11 mouse cellular contexts compared by ENCODE assay signal in the genomic region with DNA sequence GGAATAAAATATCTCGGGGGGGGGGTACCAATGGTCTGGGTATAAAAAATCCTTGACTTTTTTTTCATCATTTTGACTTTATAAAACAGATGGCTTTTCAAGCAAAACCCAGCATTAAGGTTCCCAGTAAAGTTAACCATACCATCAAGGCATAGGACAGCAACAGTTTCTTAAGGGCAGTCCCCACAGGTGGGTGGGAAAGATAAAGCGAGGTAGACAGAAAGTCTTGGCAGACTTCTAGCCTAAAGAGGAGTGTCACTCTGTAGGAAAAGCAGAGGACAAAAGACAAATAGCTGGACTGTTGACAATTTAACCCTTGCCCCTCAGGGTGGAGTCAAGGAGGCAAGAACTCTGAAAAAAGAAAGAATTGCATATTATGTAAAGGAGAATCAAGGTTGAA. TPM values are rescaled to one million over a fixed set of nuclear protein-coding genes. Genes with fewer than 3 reads are reported as not detected.
DNase-seq lines count a peak whose midpoint lies in the region; ATAC-seq lines count a peak whose summit lies in the region.
"Had no signal": no experiment of that assay in that cellular context is flagged by ENCODE, and none has a peak within 500 bp of the region (broad histone marks: within the 10 kb centered on the region; RNA-seq: fewer than 3 reads in every experiment).

No protein-coding gene starts in this region.

- H3K4me1 ChIP-seq in erythroblast, embryonic 14.5 days (ENCODE audit: control insufficient read depth) = peaks cover 85% of the 10 kb centered on the region
- peaks cover 40% of the 10 kb centered on the region for H3K4me1 ChIP-seq in liver, embryonic 16.5 days (ENCODE audit: control insufficient read depth, low read depth, low read length)

- WGBS in liver, embryonic 16.5 days (ENCODE audit: insufficient replicate concordance) = 26% methylated on average over 2 of the region's 2 CpGs

- peak overlapping the region; percentile 85 for H3K4me2 ChIP-seq in liver, embryonic 16.5 days (ENCODE audit: low read depth, low read length)

- H3K27ac ChIP-seq in liver, embryonic 16.5 days (ENCODE audit: low read length) = peak overlapping the region; percentile 99

- peaks cover 70% of the 10 kb centered on the region for H3K36me3 ChIP-seq in erythroblast, embryonic 14.5 days (ENCODE audit: control insufficient read depth)
- H3K36me3 ChIP-seq in liver, embryonic 16.5 days (ENCODE audit: control insufficient read depth, insufficient read depth) = peaks cover 5% of the 10 kb centered on the region

- H3K9me3 ChIP-seq in erythroblast, embryonic 14.5 days (ENCODE audit: control insufficient read depth, low read length) = no peaks in the 10 kb centered on the region
- H3K9me3 ChIP-seq in liver, embryonic 16.5 days (replicated peaks; ENCODE audit: control insufficient read depth, low read length) = no peaks in the 10 kb centered on the region
- H3K9me3 ChIP-seq: heart, embryonic 12.5 days had no signal

- peak; percentile 65 for ATAC-seq in liver, embryonic 16.5 days (ENCODE audit: low read depth)

- peak overlapping the region; percentile 87 for H3K9ac ChIP-seq in liver, embryonic 16.5 days (ENCODE audit: low read depth, low read length)

- DNase-seq in kidney, adult 9 months = peak; percentile 23
- DNase-seq in kidney, postnatal 10 days = no peak
- DNase-seq in c-Kit-negative CD71-positive TER-119-positive erythroid progenitor cells, embryonic 14.5 days (ENCODE audit: low read depth, low spot score) = peak; percentile 77
- DNase-seq in MN1 (ENCODE audit: low spot score) = no peak
- DNase-seq in thymus, adult 18-20 months = no peak
- DNase-seq: embryo, embryonic 11 days; kidney, adult 8-10 months; lung, adult 18-20 months had no signal

- peaks cover 6% of the 10 kb centered on the region for H3K27me3 ChIP-seq in erythroblast, embryonic 14.5 days (ENCODE audit: control insufficient read depth)
- H3K27me3 ChIP-seq in liver, embryonic 16.5 days (ENCODE audit: control insufficient read depth, insufficient read depth, low read depth, low read length) = no peaks in the 10 kb centered on the region
- H3K27me3 ChIP-seq: heart, embryonic 12.5 days had no signal

- H3K4me3 ChIP-seq in erythroblast, embryonic 14.5 days (replicated peaks) = peak overlapping the region; percentile 100
- peak overlapping the region; percentile 80 for H3K4me3 ChIP-seq in liver, embryonic 16.5 days (ENCODE audit: low read depth, low read length)

RNA-seq across cellular contexts. Expression of a gene that starts 1.5 kb away (rescaled TPM):
- 1.4 and 1.8 TPM in 2 replicates for polyA plus RNA-seq in erythroblast, embryonic 14.5 days (2012)
- polyA plus RNA-seq in liver, embryonic 16.5 days (2015; fragmentation: Nextera tagmentation; extraction: Ambion mirVana) = 235 and 271 TPM in 2 replicates

RNA-seq across cellular contexts. Expression of a gene that starts 1.6 kb away (rescaled TPM):
- 4.8 and 5.1 TPM in 2 replicates for polyA plus RNA-seq in erythroblast, embryonic 14.5 days (2012)
- 39.7 and 41.2 TPM in 2 replicates for polyA plus RNA-seq in liver, embryonic 16.5 days (2015; fragmentation: Nextera tagmentation; extraction: Ambion mirVana)

RNA-seq across cellular contexts. Expression of a gene that starts 25.8 kb away (rescaled TPM):
- polyA plus RNA-seq in erythroblast, embryonic 14.5 days (2012) = 0.02 TPM in 1 of 2 replicates, not detected in the other
- not detected in 2 replicates for polyA plus RNA-seq in liver, embryonic 16.5 days (2015; fragmentation: Nextera tagmentation; extraction: Ambion mirVana)
- polyA plus RNA-seq: heart, embryonic 12.5 days had no signal

Comparison
In these comparisons a context has a peak if more than half of its experiments do, and no peak if none do; other contexts are left out.
1. DNase-seq: peak in kidney, adult 9 months (single experiment) and c-Kit-negative CD71-positive TER-119-positive erythroid progenitor cells, embryonic 14.5 days (single experiment); none in kidney, postnatal 10 days (single experiment), MN1 (single experiment) and thymus, adult 18-20 months (0 of 2).
2. RNA of a gene that starts 1.5 kb away (polyA plus RNA-seq): 235 to 271 TPM in liver, embryonic 16.5 days; 1.4 to 1.8 TPM in erythroblast, embryonic 14.5 days; every median in the first group is over 10 times any median in the second.